Mouse (Mus musculus): ENCODE measurements around the gene Serpinb9. TPM values are rescaled to one million over a fixed set of nuclear protein-coding genes. Genes with fewer than 3 reads are reported as not detected.

Serpinb9 gene
- total RNA-seq, 2 experiments from 2014 or later: 3.6 to 3.9 TPM

Other genes with a start within 250 kb of the Serpinb9 start
- 100 to 1,000 TPM; 132 to 148 TPM for gene Mylk4, start 219.3 kb upstream of the Serpinb9 start, total RNA-seq (2021)
- 10 to 100 TPM; 13.0 to 16.4 TPM for gene Wrnip1, start 201.2 kb upstream of the Serpinb9 start, total RNA-seq (2021)
- not detected for gene D930007J09Rik, start 200.4 kb upstream of the Serpinb9 start, total RNA-seq (2021)
- gene Serpinb1a, start 152.1 kb upstream of the Serpinb9 start, total RNA-seq (2021): 1 to 10 TPM; 7.0 to 9.0 TPM
- 1 to 10 TPM; 1.2 TPM for gene Serpinb1c, start 105.0 kb upstream of the Serpinb9 start, total RNA-seq (2021)
- gene Serpinb6b, start 38.0 kb upstream of the Serpinb9 start, total RNA-seq (2021): 1 to 10 TPM; 2.5 to 3.6 TPM
- not detected for gene Serpinb9b, start 24.2 kb downstream of the Serpinb9 start, total RNA-seq (2021)
- gene Serpinb1b, start 75.3 kb downstream of the Serpinb9 start, total RNA-seq (2021): under 1 TPM; 0.14 to 0.25 TPM
- not detected for gene Serpinb9c, start 156.5 kb downstream of the Serpinb9 start, total RNA-seq (2021)
- not detected for gene Serpinb9d, start 189.7 kb downstream of the Serpinb9 start, total RNA-seq (2021)
- not detected for gene Serpinb9e, start 246.4 kb downstream of the Serpinb9 start, total RNA-seq (2021)